Comparison of ENCODE assay signal across 8 mouse cellular contexts in genomic region chr11:58801558-58802228, GRCm38 (mm10). TPM values are rescaled to one million over a fixed set of nuclear protein-coding genes. Genes with fewer than 3 reads are reported as not detected.
DNase-seq lines count a peak whose midpoint lies in the region; ATAC-seq lines count a peak whose summit lies in the region.

Fam183b (minus strand) TSS chr11:58801960.

- no peaks in the 10 kb centered on the region for H3K9me3 ChIP-seq in forebrain, embryonic 12.5 days
- H3K9me3 ChIP-seq in intestine, embryonic 14.5 days (ENCODE audit: control insufficient read depth, low read length) = no peaks in the 10 kb centered on the region
- no peaks in the 10 kb centered on the region for H3K9me3 ChIP-seq in neural tube, embryonic 13.5 days

- H3K27me3 ChIP-seq in forebrain, embryonic 12.5 days = no peaks in the 10 kb centered on the region
- H3K27me3 ChIP-seq in intestine, embryonic 14.5 days (replicated peaks; ENCODE audit: control insufficient read depth, insufficient read depth, low read length) = no peaks in the 10 kb centered on the region
- H3K27me3 ChIP-seq in neural tube, embryonic 13.5 days = no peaks in the 10 kb centered on the region

- H3K4me3 ChIP-seq in forebrain, embryonic 12.5 days (replicated peaks) = no peak within 1 kb of the TSS
- no peak within 1 kb of the TSS for H3K4me3 ChIP-seq in intestine, embryonic 14.5 days (ENCODE audit: low read depth, low read length)
- H3K4me3 ChIP-seq in neural tube, embryonic 13.5 days = no peak within 1 kb of the TSS

- peak; percentile 6 to 22 for DNase-seq in lung, adult 18-20 months
- no peak for DNase-seq in lung, postnatal 36 days
- DNase-seq in cerebellum, adult 11-12 months = peak; percentile 10
- peak; percentile 68 for DNase-seq in intestine, embryonic 14.5 days (ENCODE audit: low spot score)
- DNase-seq in thymus, postnatal 4 days = no peak

- peaks cover 15% of the 10 kb centered on the region for H3K4me1 ChIP-seq in forebrain, embryonic 12.5 days
- H3K4me1 ChIP-seq in intestine, embryonic 14.5 days (replicated peaks; ENCODE audit: control insufficient read depth, insufficient read depth, low read length) = peaks cover 11% of the 10 kb centered on the region
- peaks cover 12% of the 10 kb centered on the region for H3K4me1 ChIP-seq in neural tube, embryonic 13.5 days (replicated peaks)

- 0 out of 2 replicates have a peak, but pooled peaks have one; percentile 53 for ATAC-seq in forebrain, embryonic 12.5 days (ENCODE audit: low FRiP score)
- ATAC-seq in intestine, embryonic 14.5 days (replicated peaks; ENCODE audit: low FRiP score, low TSS enrichment, low read depth) = peak; percentile 70
- ATAC-seq in neural tube, embryonic 13.5 days (ENCODE audit: low read depth) = peak; percentile 59
- ATAC-seq in megakaryocyte-erythroid progenitor cell, adult 5-6 weeks (replicated peaks; ENCODE audit: low FRiP score, low TSS enrichment, poor library complexity, severe bottlenecking) = no peak

- H3K36me3 ChIP-seq in forebrain, embryonic 12.5 days (replicated peaks) = no peaks in the 10 kb centered on the region
- H3K36me3 ChIP-seq in intestine, embryonic 14.5 days (ENCODE audit: control insufficient read depth, insufficient read depth, low read length) = no peaks in the 10 kb centered on the region
- H3K36me3 ChIP-seq in neural tube, embryonic 13.5 days = no peaks in the 10 kb centered on the region

- H3K9ac ChIP-seq in forebrain, embryonic 12.5 days = no peak within 1 kb of the TSS
- no peak within 1 kb of the TSS for H3K9ac ChIP-seq in intestine, embryonic 14.5 days (ENCODE audit: low read length)
- H3K9ac ChIP-seq in neural tube, embryonic 13.5 days = no peak within 1 kb of the TSS; the same call in 1 of the 2 replicates

- no peak within 1 kb of the TSS for H3K27ac ChIP-seq in forebrain, embryonic 12.5 days
- H3K27ac ChIP-seq in intestine, embryonic 14.5 days (ENCODE audit: low read depth) = peak within 1 kb of the TSS; percentile 34; the same call in 1 of the 2 replicates
- no peak within 1 kb of the TSS for H3K27ac ChIP-seq in neural tube, embryonic 13.5 days (replicated peaks)

- peak within 1 kb of the TSS; percentile 36 for H3K4me2 ChIP-seq in forebrain, embryonic 12.5 days
- peak within 1 kb of the TSS; percentile 36 for H3K4me2 ChIP-seq in intestine, embryonic 14.5 days (ENCODE audit: low read length)
- peak within 1 kb of the TSS; percentile 18; the same call in 1 of the 2 replicates for H3K4me2 ChIP-seq in neural tube, embryonic 13.5 days

- 31% methylated on average over 14 of the region's 14 CpGs for WGBS in forebrain, embryonic 12.5 days
- 16% methylated on average over 14 of the region's 14 CpGs for WGBS in intestine, embryonic 14.5 days
- 38% methylated on average over 14 of the region's 14 CpGs for WGBS in neural tube, embryonic 13.5 days

RNA-seq across cellular contexts. Expression of gene Fam183b, which starts in this region (rescaled TPM):
- 2.1 and 2.3 TPM in 2 replicates for polyA plus RNA-seq in forebrain, embryonic 12.5 days (2016; fragmentation: Nextera tagmentation; extraction: Ambion mirVana)
- 40.1 and 47.1 TPM in 2 replicates for polyA plus RNA-seq in intestine, embryonic 14.5 days (2014; fragmentation: Nextera tagmentation; extraction: Ambion mirVana)
- 7.7 and 7.8 TPM in 2 replicates for polyA plus RNA-seq in neural tube, embryonic 13.5 days (2015; fragmentation: Nextera tagmentation; extraction: Ambion mirVana)
- not detected in 2 replicates for total RNA-seq in megakaryocyte-erythroid progenitor cell, adult 5-6 weeks (2014; fragmentation: Nextera tagmentation)
- total RNA-seq in megakaryocyte-erythroid progenitor cell, adult 5-6 weeks (2017) = not detected in 2 replicates

Comparison
In these comparisons a context has a peak if more than half of its experiments do, and no peak if none do; other contexts are left out.
1. DNase-seq: peak in lung, adult 18-20 months (2 of 2), cerebellum, adult 11-12 months (single experiment) and intestine, embryonic 14.5 days (single experiment); none in lung, postnatal 36 days (single experiment) and thymus, postnatal 4 days (single experiment).
2. Peak in every context shown above with its lines, with median percentiles within 50 percentile points of each other: H3K4me2 ChIP-seq.